Mouse (Mus musculus) heart, adult 2 months (tissue): ENCODE results near the gene Osbpl7.

Experiments used
- CTCF ChIP-seq: fragments of 200-600 bp; IDR thresholded peaks from 2 replicates; pipeline ENCODE4 v1.8.1; 2022; ENCODE audit warnings: antibody characterized with exemption, mild to moderate bottlenecking, moderate library complexity
- POLR2A ChIP-seq: fragments of 200-500 bp; IDR thresholded peaks from 2 replicates; pipeline ENCODE4 v1.6.1; 2011; ENCODE audit warnings: mild to moderate bottlenecking, low read depth, low read length, control low read depth; ENCODE audit not compliant: insufficient read depth

GRCm38 (mm10) chr11:97078751-97079150, 28.3 kb downstream of the Osbpl7 start:
- TF ChIP-seq POLR2A (no peak), CTCF (no peak)
